Mouse (Mus musculus): Measurements from ENCODE around the gene Mapk6.

GRCm38 (mm10) chr9:75383785-75384184, 26.0 kb downstream of the Mapk6 start:
- TF ChIP-seq CTCF (IDR thresholded peaks at IDR 0.05; ENCODE audit: low read depth) (peak; percentile 44), EP300 (optimal IDR thresholded peaks at IDR 0.05) (no peak)
